Mouse (Mus musculus) spleen, adult 10 weeks (tissue): ENCODE data around the gene Inka1. TPM values are rescaled to one million over a fixed set of nuclear protein-coding genes. Genes with fewer than 3 reads are reported as not detected.

Experiments used
- polyA plus RNA-seq: library from polyadenylated mRNA; stranded (reverse); fragments of 350-450 nt; fragmentation: Illumina TruSeq; extraction: RNeasy Lipid Tissue Mini Kit (QIAGEN cat#74804); gene quantifications from one replicate; pipeline ENCODE4 v1.2.3, GENCODE M21; 2015; ENCODE audit warnings: low replicate concordance; ENCODE audit not compliant: insufficient read depth

Inka1 gene
- 3.9 TPM for polyA plus RNA-seq

GRCm38 (mm10) chr9:107985131-107986119 is at the start of gene Inka1:
Inka1 (minus strand) TSS chr9:107985879.

GRCm38 (mm10) chr9:108001922-108002770 is 16.5 kb upstream of the Inka1 start, which contains the start of gene Ip6k1:
Ip6k1 (plus strand) TSS chr9:108002501.

GRCm38 (mm10) chr9:107996049-107996448 is 10.4 kb upstream of the Inka1 start, which contains the start of gene Gm20662:
Gm20662 (plus strand) TSS chr9:107996349.

GRCm38 (mm10) chr9:107992197-107992596 is 6.5 kb upstream of the Inka1 start, which contains the start of gene Cdhr4:
Cdhr4 (plus strand) TSS chr9:107992497.

GRCm38 (mm10) chr9:107982681-107983346 is 2.9 kb downstream of the Inka1 start, which contains the start of gene Gm20661:
Gm20661 (plus strand) TSS chr9:107983058.

GRCm38 (mm10) chr9:107975399-107976386 is 10.0 kb downstream of the Inka1 start, which contains the start of gene Uba7:
Uba7 (plus strand) TSS chr9:107975505.

GRCm38 (mm10) chr9:107949922-107950235 is 35.8 kb downstream of the Inka1 start, which contains the start of gene Traip:
Traip (plus strand) TSS chr9:107950136.

GRCm38 (mm10) chr9:107935374-107935773 is 50.3 kb downstream of the Inka1 start, which contains the start of gene Camkv:
Camkv (plus strand) TSS chr9:107935674.

Other genes starting within 250 kb of the Inka1 start
- 334 TPM for gene Rbm5, start 214.9 kb downstream of the Inka1 start, polyA plus RNA-seq
- gene Rbm6, start 112.6 kb downstream of the Inka1 start, polyA plus RNA-seq, result 155 TPM
- 3.9 TPM for gene Mon1a, start 97.7 kb downstream of the Inka1 start, polyA plus RNA-seq
- gene Mst1r, start 79.0 kb downstream of the Inka1 start, polyA plus RNA-seq, result 0.36 TPM
- gene Actl11, start 57.4 kb downstream of the Inka1 start, polyA plus RNA-seq, result not detected
- gene Camkv, start 50.2 kb downstream of the Inka1 start, polyA plus RNA-seq, result not detected
- 4.5 TPM for gene Traip, start 35.7 kb downstream of the Inka1 start, polyA plus RNA-seq
- 103 TPM for gene Uba7, start 10.4 kb downstream of the Inka1 start, polyA plus RNA-seq
- gene Gm20661, start 2.8 kb downstream of the Inka1 start, polyA plus RNA-seq, result 0.26 TPM
- gene Cdhr4, start 6.6 kb upstream of the Inka1 start, polyA plus RNA-seq, result 1.5 TPM
- 1.9 TPM for gene Gm20662, start 10.5 kb upstream of the Inka1 start, polyA plus RNA-seq
- gene Ip6k1, start 16.6 kb upstream of the Inka1 start, polyA plus RNA-seq, result 83.7 TPM
- gene Gmppb, start 63.4 kb upstream of the Inka1 start, polyA plus RNA-seq, result 11.7 TPM
- 0.69 TPM for gene Amigo3, start 67.3 kb upstream of the Inka1 start, polyA plus RNA-seq
- gene Mst1, start 94.6 kb upstream of the Inka1 start, polyA plus RNA-seq, result 0.37 TPM
- 69.4 TPM for gene Rnf123, start 97.5 kb upstream of the Inka1 start, polyA plus RNA-seq
- gene Apeh, start 108.7 kb upstream of the Inka1 start, polyA plus RNA-seq, result 85.9 TPM
- 0.25 TPM for gene Bsn, start 204.5 kb upstream of the Inka1 start, polyA plus RNA-seq